Mouse (Mus musculus): ENCODE measurements at regions not wholly inside any gene's neighbourhood (a gene's known extent, or its start where the extent isn't known, plus 50 kb on each side); places are given as distances from the start of the nearest gene placed in this dataset.
"Not testable (repeated sequence)": the region's sequence is repeated elsewhere in the genome, so short reads cannot be mapped to it uniquely, and the experiment has no call there.

- H3K79me2 ChIP-seq (ENCODE audit: control insufficient read depth, insufficient read depth) = no peaks in the 10 kb centered on the region
- H3K36me3 ChIP-seq (ENCODE audit: control insufficient read depth, insufficient read depth) = no peaks in the 10 kb centered on the region
- H3K4me3 ChIP-seq (ENCODE audit: insufficient read depth, poor library complexity, severe bottlenecking) = no peak overlapping the region
- no peaks in the 10 kb centered on the region for H3K27me3 ChIP-seq (ENCODE audit: control insufficient read depth, insufficient read depth, insufficient read length)
- no peaks in the 10 kb centered on the region for H3K79me3 ChIP-seq (ENCODE audit: low read depth)
- TF ChIP-seq MAX (IDR thresholded peaks at IDR 0.05) = no peak
- TF ChIP-seq FOSL1 (IDR thresholded peaks at IDR 0.05; ENCODE audit: insufficient read depth, low read length, poor library complexity, severe bottlenecking) = no peak
- TF ChIP-seq CTCF (IDR thresholded peaks at IDR 0.05; ENCODE audit: control insufficient read depth, insufficient read depth, insufficient read length) = no peak
- no peak for TF ChIP-seq USF1 (IDR thresholded peaks at IDR 0.05; ENCODE audit: low read depth)
- TF ChIP-seq CEBPB (IDR thresholded peaks at IDR 0.05; ENCODE audit: low read depth) = no peak
- no peak for TF ChIP-seq MYOD1 (IDR thresholded peaks at IDR 0.05; ENCODE audit: control insufficient read depth, insufficient read length, low read depth)
- no peak for TF ChIP-seq MYOG (IDR thresholded peaks at IDR 0.05; ENCODE audit: control insufficient read depth, extremely low read depth, insufficient read length)
- H3ac ChIP-seq (ENCODE audit: control insufficient read depth, insufficient read length, low read depth) = no peak overlapping the region
These were observed 231.5 kb upstream of the Nrxn1 start for GRCm38 (mm10) chr17:91324377-91324776.

GRCm38 (mm10) chr17:91286875-91287274 is 194.0 kb upstream of the Nrxn1 start:
- no peak overlapping the region for H3K4me3 ChIP-seq (ENCODE audit: insufficient read depth, poor library complexity, severe bottlenecking)
- no peaks in the 10 kb centered on the region for H3K36me3 ChIP-seq (ENCODE audit: control insufficient read depth, insufficient read depth)
- H3K79me2 ChIP-seq (ENCODE audit: control insufficient read depth, insufficient read depth) = no peaks in the 10 kb centered on the region
- no peak for TF ChIP-seq MAX (IDR thresholded peaks at IDR 0.05)
- no peak for TF ChIP-seq CEBPB (IDR thresholded peaks at IDR 0.05; ENCODE audit: low read depth)
- TF ChIP-seq USF1 (IDR thresholded peaks at IDR 0.05; ENCODE audit: low read depth) = no peak
- TF ChIP-seq FOSL1 (IDR thresholded peaks at IDR 0.05; ENCODE audit: insufficient read depth, low read length, poor library complexity, severe bottlenecking) = no peak
- no peak for TF ChIP-seq MYOG (IDR thresholded peaks at IDR 0.05; ENCODE audit: control insufficient read depth, extremely low read depth, insufficient read length)
- no peak overlapping the region for H3ac ChIP-seq (ENCODE audit: control insufficient read depth, insufficient read length, low read depth)
- H3K79me3 ChIP-seq (ENCODE audit: low read depth) = no peaks in the 10 kb centered on the region
- H3K27me3 ChIP-seq (ENCODE audit: control insufficient read depth, insufficient read depth, insufficient read length) = no peaks in the 10 kb centered on the region

- H3ac ChIP-seq (ENCODE audit: control insufficient read depth, insufficient read length, low read depth) = no peak overlapping the region
- no peaks in the 10 kb centered on the region for H3K79me3 ChIP-seq (ENCODE audit: low read depth)
- TF ChIP-seq MYOD1 (IDR thresholded peaks at IDR 0.05; ENCODE audit: control insufficient read depth, insufficient read length, low read depth) (no peak), USF1 (IDR thresholded peaks at IDR 0.05; ENCODE audit: low read depth) (no peak), CTCF (IDR thresholded peaks at IDR 0.05; ENCODE audit: control insufficient read depth, insufficient read depth, insufficient read length) (no peak), CEBPB (IDR thresholded peaks at IDR 0.05; ENCODE audit: low read depth) (no peak), MAX (IDR thresholded peaks at IDR 0.05) (no peak), MYOG (IDR thresholded peaks at IDR 0.05; ENCODE audit: control insufficient read depth, extremely low read depth, insufficient read length) (no peak)
- H3K4me3 ChIP-seq (ENCODE audit: insufficient read depth, poor library complexity, severe bottlenecking) = no peak overlapping the region
- no peaks in the 10 kb centered on the region for H3K36me3 ChIP-seq (ENCODE audit: control insufficient read depth, insufficient read depth)
- H3K79me2 ChIP-seq (ENCODE audit: control insufficient read depth, insufficient read depth) = no peaks in the 10 kb centered on the region
- no peaks in the 10 kb centered on the region for H3K27me3 ChIP-seq (ENCODE audit: control insufficient read depth, insufficient read depth, insufficient read length)
These were observed 181.5 kb upstream of the Nrxn1 start for GRCm38 (mm10) chr17:91274378-91274777.

- TF ChIP-seq MYOD1 (IDR thresholded peaks at IDR 0.05; ENCODE audit: control insufficient read depth, insufficient read length, low read depth) (no peak), CTCF (IDR thresholded peaks at IDR 0.05; ENCODE audit: control insufficient read depth, insufficient read depth, insufficient read length) (no peak), MYOG (IDR thresholded peaks at IDR 0.05; ENCODE audit: control insufficient read depth, extremely low read depth, insufficient read length) (no peak), MAX (IDR thresholded peaks at IDR 0.05) (no peak), CEBPB (IDR thresholded peaks at IDR 0.05; ENCODE audit: low read depth) (no peak), FOSL1 (IDR thresholded peaks at IDR 0.05; ENCODE audit: insufficient read depth, low read length, poor library complexity, severe bottlenecking) (no peak), USF1 (IDR thresholded peaks at IDR 0.05; ENCODE audit: low read depth) (no peak)
- H3K79me3 ChIP-seq (ENCODE audit: low read depth) = no peaks in the 10 kb centered on the region
- H3K27me3 ChIP-seq (ENCODE audit: control insufficient read depth, insufficient read depth, insufficient read length) = no peaks in the 10 kb centered on the region
- H3K79me2 ChIP-seq (ENCODE audit: control insufficient read depth, insufficient read depth) = no peaks in the 10 kb centered on the region
- no peak overlapping the region for H3K4me3 ChIP-seq (ENCODE audit: insufficient read depth, poor library complexity, severe bottlenecking)
- H3ac ChIP-seq (ENCODE audit: control insufficient read depth, insufficient read length, low read depth) = no peak overlapping the region
- H3K36me3 ChIP-seq (ENCODE audit: control insufficient read depth, insufficient read depth) = no peaks in the 10 kb centered on the region
These were observed 145.8 kb upstream of the Nrxn1 start for GRCm38 (mm10) chr17:91238719-91239118.

GRCm38 (mm10) chr17:91236653-91237052 is 143.8 kb upstream of the Nrxn1 start:
- H3K4me3 ChIP-seq (ENCODE audit: insufficient read depth, poor library complexity, severe bottlenecking); H3K36me3 ChIP-seq (ENCODE audit: control insufficient read depth, insufficient read depth); H3K79me2 ChIP-seq (ENCODE audit: control insufficient read depth, insufficient read depth); H3K79me3 ChIP-seq (ENCODE audit: low read depth); H3K27me3 ChIP-seq (ENCODE audit: control insufficient read depth, insufficient read depth, insufficient read length); H3ac ChIP-seq (ENCODE audit: control insufficient read depth, insufficient read length, low read depth): not testable (repeated sequence)

GRCm38 (mm10) chr17:91226378-91226777 is 133.5 kb upstream of the Nrxn1 start:
- no peaks in the 10 kb centered on the region for H3K79me3 ChIP-seq (ENCODE audit: low read depth)
- no peak for TF ChIP-seq USF1 (IDR thresholded peaks at IDR 0.05; ENCODE audit: low read depth)
- no peak for TF ChIP-seq MAX (IDR thresholded peaks at IDR 0.05)
- no peak for TF ChIP-seq CEBPB (IDR thresholded peaks at IDR 0.05; ENCODE audit: low read depth)
- TF ChIP-seq FOSL1 (IDR thresholded peaks at IDR 0.05; ENCODE audit: insufficient read depth, low read length, poor library complexity, severe bottlenecking) = no peak
- no peak for TF ChIP-seq MYOG (IDR thresholded peaks at IDR 0.05; ENCODE audit: control insufficient read depth, extremely low read depth, insufficient read length)
- no peak for TF ChIP-seq MYOD1 (IDR thresholded peaks at IDR 0.05; ENCODE audit: control insufficient read depth, insufficient read length, low read depth)
- TF ChIP-seq CTCF (IDR thresholded peaks at IDR 0.05; ENCODE audit: control insufficient read depth, insufficient read depth, insufficient read length) = no peak
- H3K36me3 ChIP-seq (ENCODE audit: control insufficient read depth, insufficient read depth) = no peaks in the 10 kb centered on the region
- no peaks in the 10 kb centered on the region for H3K79me2 ChIP-seq (ENCODE audit: control insufficient read depth, insufficient read depth)
- no peak overlapping the region for H3K4me3 ChIP-seq (ENCODE audit: insufficient read depth, poor library complexity, severe bottlenecking)
- H3K27me3 ChIP-seq (ENCODE audit: control insufficient read depth, insufficient read depth, insufficient read length) = no peaks in the 10 kb centered on the region
- H3ac ChIP-seq (ENCODE audit: control insufficient read depth, insufficient read length, low read depth) = no peak overlapping the region
